Mouse (Mus musculus): ENCODE data around the gene Ddah2.
A peak's percentile ranks its signal among the peaks of the same experiment; 100 is the strongest.

Gene Ddah2

GRCm38 (mm10) chr17:35077285-35077684 lies 18.4 kb downstream of the Ddah2 start:
- no peak for DNase-seq (ENCODE audit: low read depth, low spot score)

- peak; percentile 20 for DNase-seq (ENCODE audit: low read depth, low spot score)
Measured at GRCm38 (mm10) chr17:35077786-35078233, 19.0 kb downstream of the Ddah2 start, which contains the start of gene Ly6g6d. TSS of gene Ly6g6d (minus strand) at chr17:35078065.

GRCm38 (mm10) chr17:35079778-35080177 lies 20.9 kb downstream of the Ddah2 start:
- DNase-seq (ENCODE audit: low read depth, low spot score), result no peak

GRCm38 (mm10) chr17:35080248-35080647 lies 21.4 kb downstream of the Ddah2 start:
- no peak for DNase-seq (ENCODE audit: low read depth, low spot score)

- no peak for DNase-seq (ENCODE audit: low read depth, low spot score)
Measured at GRCm38 (mm10) chr17:35080710-35081109, 21.9 kb downstream of the Ddah2 start.

- DNase-seq (ENCODE audit: low read depth, low spot score), result no peak
Measured at GRCm38 (mm10) chr17:35082841-35083576, 24.2 kb downstream of the Ddah2 start.

- no peak for DNase-seq (ENCODE audit: low read depth, low spot score)
Measured at GRCm38 (mm10) chr17:35083929-35084497, 25.2 kb downstream of the Ddah2 start.

- DNase-seq (ENCODE audit: low read depth, low spot score), result no peak
Measured at GRCm38 (mm10) chr17:35085208-35085865, 26.5 kb downstream of the Ddah2 start, which contains the start of gene Ly6g6f. TSS of gene Ly6g6f (minus strand) at chr17:35085610.

GRCm38 (mm10) chr17:35088151-35088550 lies 29.3 kb downstream of the Ddah2 start:
- DNase-seq (ENCODE audit: low read depth, low spot score), result no peak

GRCm38 (mm10) chr17:35088825-35089644 lies 30.2 kb downstream of the Ddah2 start, which contains the start of gene Abhd16a:
TSS of gene Abhd16a (plus strand) at chr17:35089263.
- DNase-seq (ENCODE audit: low read depth, low spot score), result peak; percentile 88

- no peak for DNase-seq (ENCODE audit: low read depth, low spot score)
Measured at GRCm38 (mm10) chr17:35090166-35090932, 31.5 kb downstream of the Ddah2 start.

- DNase-seq (ENCODE audit: low read depth, low spot score), result no peak
Measured at GRCm38 (mm10) chr17:35092403-35093198, 33.8 kb downstream of the Ddah2 start.

GRCm38 (mm10) chr17:35094475-35095365 lies 35.9 kb downstream of the Ddah2 start:
- DNase-seq (ENCODE audit: low read depth, low spot score), result no peak

GRCm38 (mm10) chr17:35096597-35096996 lies 37.8 kb downstream of the Ddah2 start:
- no peak for DNase-seq (ENCODE audit: low read depth, low spot score)

GRCm38 (mm10) chr17:35097164-35097655 lies 38.4 kb downstream of the Ddah2 start:
- no peak for DNase-seq (ENCODE audit: low read depth, low spot score)

- DNase-seq (ENCODE audit: low read depth, low spot score), result no peak
Measured at GRCm38 (mm10) chr17:35100196-35100765, 41.4 kb downstream of the Ddah2 start.

- no peak for DNase-seq (ENCODE audit: low read depth, low spot score)
Measured at GRCm38 (mm10) chr17:35101161-35101560, 42.3 kb downstream of the Ddah2 start.

- DNase-seq (ENCODE audit: low read depth, low spot score), result no peak
Measured at GRCm38 (mm10) chr17:35102299-35102698, 43.5 kb downstream of the Ddah2 start.
